Mouse (Mus musculus): ENCODE results near the gene Defb36. TPM values are rescaled to one million over a fixed set of nuclear protein-coding genes. Genes with fewer than 3 reads are reported as not detected.

The Defb36 gene
- total and polyA plus RNA-seq, 2 experiments from 2014 or later: not detected

- H3K36me3 ChIP-seq (ENCODE audit: insufficient read depth, low read length): no peaks in the 10 kb centered on the region
- H3K9me3 ChIP-seq (ENCODE audit: low read length): no peaks in the 10 kb centered on the region
- DNase-seq (ENCODE audit: low spot score) (no peak), ATAC-seq (no peak)
- H3K27ac ChIP-seq: no peak within 1 kb of the TSS
- 67% methylated on average over 7 of the region's 7 CpGs for WGBS
- TF ChIP-seq CTCF (IDR thresholded peaks at IDR 0.05; ENCODE audit: low read depth): no peak
- no peaks in the 10 kb centered on the region for H3K4me1 ChIP-seq (ENCODE audit: insufficient read depth, low read length)
- no peak within 1 kb of the TSS for H3K9ac ChIP-seq (replicated peaks; ENCODE audit: low read length)
- no peak within 1 kb of the TSS for H3K4me2 ChIP-seq (ENCODE audit: low read depth, low read length)
- no peak within 1 kb of the TSS for H3K4me3 ChIP-seq (ENCODE audit: low read length)
- no peaks in the 10 kb centered on the region for H3K27me3 ChIP-seq (ENCODE audit: insufficient read depth, low read length)
Observed at GRCm38 (mm10) chr2:152580107-152580506, 24.0 kb upstream of the Defb36 start, which contains the start of gene Defb19. TSS of gene Defb19 (minus strand) at chr2:152580312.

GRCm38 (mm10) chr2:152580612-152581011 is 23.5 kb upstream of the Defb36 start:
- Histone ChIP-seq H3K4me2 (ENCODE audit: low read depth, low read length) (no peak overlapping the region), H3K27ac (no peak overlapping the region), H3K36me3 (ENCODE audit: insufficient read depth, low read length) (no peaks in the 10 kb centered on the region), H3K9me3 (ENCODE audit: low read length) (no peaks in the 10 kb centered on the region), H3K9ac (replicated peaks; ENCODE audit: low read length) (no peak overlapping the region), H3K4me1 (ENCODE audit: insufficient read depth, low read length) (no peaks in the 10 kb centered on the region), H3K27me3 (ENCODE audit: insufficient read depth, low read length) (no peaks in the 10 kb centered on the region), H3K4me3 (ENCODE audit: low read length) (no peak overlapping the region)
- DNase-seq (ENCODE audit: low spot score) (no peak), ATAC-seq (no peak)
- 89% methylated on average over 11 of the region's 11 CpGs for WGBS
- TF ChIP-seq CTCF (IDR thresholded peaks at IDR 0.05; ENCODE audit: low read depth): no peak

GRCm38 (mm10) chr2:152586926-152587560 is 17.1 kb upstream of the Defb36 start:
- peak; percentile 55 for TF ChIP-seq CTCF (IDR thresholded peaks at IDR 0.05; ENCODE audit: low read depth)
- no peak for ATAC-seq
- Histone ChIP-seq H3K4me1 (ENCODE audit: insufficient read depth, low read length) (no peaks in the 10 kb centered on the region), H3K27me3 (ENCODE audit: insufficient read depth, low read length) (no peaks in the 10 kb centered on the region), H3K36me3 (ENCODE audit: insufficient read depth, low read length) (no peaks in the 10 kb centered on the region), H3K4me3 (ENCODE audit: low read length) (no peak overlapping the region), H3K4me2 (ENCODE audit: low read depth, low read length) (no peak overlapping the region), H3K9me3 (ENCODE audit: low read length) (no peaks in the 10 kb centered on the region), H3K27ac (no peak overlapping the region), H3K9ac (replicated peaks; ENCODE audit: low read length) (no peak overlapping the region)
- WGBS: 78% methylated on average over 4 of the region's 4 CpGs
- no peak for DNase-seq (ENCODE audit: low spot score)

GRCm38 (mm10) chr2:152588450-152588849 is 15.7 kb upstream of the Defb36 start:
- Histone ChIP-seq H3K9me3 (ENCODE audit: low read length) (no peaks in the 10 kb centered on the region), H3K27ac (no peak overlapping the region), H3K4me2 (ENCODE audit: low read depth, low read length) (no peak overlapping the region), H3K36me3 (ENCODE audit: insufficient read depth, low read length) (no peaks in the 10 kb centered on the region), H3K9ac (replicated peaks; ENCODE audit: low read length) (no peak overlapping the region), H3K4me1 (ENCODE audit: insufficient read depth, low read length) (no peaks in the 10 kb centered on the region), H3K4me3 (ENCODE audit: low read length) (no peak overlapping the region), H3K27me3 (ENCODE audit: insufficient read depth, low read length) (no peaks in the 10 kb centered on the region)
- 51% methylated on average over 2 of the region's 2 CpGs for WGBS
- DNase-seq (ENCODE audit: low spot score) (no peak), ATAC-seq (no peak)
- TF ChIP-seq CTCF (IDR thresholded peaks at IDR 0.05; ENCODE audit: low read depth): no peak

GRCm38 (mm10) chr2:152589021-152589420 is 15.1 kb upstream of the Defb36 start:
- ATAC-seq: no peak
- Histone ChIP-seq H3K9ac (replicated peaks; ENCODE audit: low read length) (no peak overlapping the region), H3K36me3 (ENCODE audit: insufficient read depth, low read length) (no peaks in the 10 kb centered on the region), H3K27me3 (ENCODE audit: insufficient read depth, low read length) (no peaks in the 10 kb centered on the region), H3K4me3 (ENCODE audit: low read length) (no peak overlapping the region), H3K27ac (no peak overlapping the region), H3K4me1 (ENCODE audit: insufficient read depth, low read length) (no peaks in the 10 kb centered on the region), H3K4me2 (ENCODE audit: low read depth, low read length) (no peak overlapping the region), H3K9me3 (ENCODE audit: low read length) (no peaks in the 10 kb centered on the region)
- WGBS: 56% methylated on average over 6 of the region's 6 CpGs
- no peak for TF ChIP-seq CTCF (IDR thresholded peaks at IDR 0.05; ENCODE audit: low read depth)
- no peak for DNase-seq (ENCODE audit: low spot score)

- Histone ChIP-seq H3K4me3 (ENCODE audit: low read length) (no peak within 1 kb of the TSS), H3K4me1 (ENCODE audit: insufficient read depth, low read length) (no peaks in the 10 kb centered on the region), H3K4me2 (ENCODE audit: low read depth, low read length) (no peak within 1 kb of the TSS), H3K27me3 (ENCODE audit: insufficient read depth, low read length) (no peaks in the 10 kb centered on the region), H3K9ac (replicated peaks; ENCODE audit: low read length) (no peak within 1 kb of the TSS), H3K27ac (no peak within 1 kb of the TSS), H3K36me3 (ENCODE audit: insufficient read depth, low read length) (no peaks in the 10 kb centered on the region), H3K9me3 (ENCODE audit: low read length) (no peaks in the 10 kb centered on the region)
- no peak for TF ChIP-seq CTCF (IDR thresholded peaks at IDR 0.05; ENCODE audit: low read depth)
- DNase-seq (ENCODE audit: low spot score) (no peak), ATAC-seq (no peak)
- 58% methylated on average over 7 of the region's 7 CpGs for WGBS
Observed at GRCm38 (mm10) chr2:152599299-152599698, 4.8 kb upstream of the Defb36 start, which contains the start of gene Defb45. TSS of gene Defb45 (minus strand) at chr2:152599399.

- Histone ChIP-seq H3K4me3 (ENCODE audit: low read length) (no peak overlapping the region), H3K4me1 (ENCODE audit: insufficient read depth, low read length) (no peaks in the 10 kb centered on the region), H3K9ac (replicated peaks; ENCODE audit: low read length) (no peak overlapping the region), H3K36me3 (ENCODE audit: insufficient read depth, low read length) (no peaks in the 10 kb centered on the region), H3K9me3 (ENCODE audit: low read length) (no peaks in the 10 kb centered on the region), H3K27me3 (ENCODE audit: insufficient read depth, low read length) (no peaks in the 10 kb centered on the region), H3K4me2 (ENCODE audit: low read depth, low read length) (no peak overlapping the region), H3K27ac (no peak overlapping the region)
- no peak for TF ChIP-seq CTCF (IDR thresholded peaks at IDR 0.05; ENCODE audit: low read depth)
- no peak for DNase-seq (ENCODE audit: low spot score)
- ATAC-seq: no peak
- 84% methylated on average over 6 of the region's 6 CpGs for WGBS
Observed at GRCm38 (mm10) chr2:152600076-152600475, 4.1 kb upstream of the Defb36 start.
